Mouse (Mus musculus) testis, adult 2 months (tissue): Measurements from ENCODE around the gene Doc2a. TPM values are rescaled to one million over a fixed set of nuclear protein-coding genes. Genes with fewer than 3 reads are reported as not detected.

Experiments used
- H3K27ac ChIP-seq: fragments of 200-500 bp; 2 replicates; pipeline ENCODE4 v1.5.1; 2012; ENCODE audit warnings: low read depth, low read length; ENCODE audit not compliant: control insufficient read depth, insufficient read depth
- H3K27me3 ChIP-seq: fragments of 200-500 bp; 2 replicates; pipeline ENCODE4 v1.6.1; 2012; ENCODE audit warnings: mild to moderate bottlenecking, low read length, moderate library complexity; ENCODE audit not compliant: control insufficient read depth, insufficient read depth
- H3K36me3 ChIP-seq: fragments of 200-500 bp; 2 replicates; pipeline ENCODE4 v1.6.1; 2012; ENCODE audit warnings: mild to moderate bottlenecking, low read length; ENCODE audit not compliant: control insufficient read depth, insufficient read depth
- H3K4me1 ChIP-seq: fragments of 200-500 bp; 2 replicates; pipeline ENCODE4 v1.6.1; 2012; ENCODE audit warnings: low read length; ENCODE audit not compliant: control insufficient read depth, insufficient read depth
- H3K4me3 ChIP-seq: fragments of 200-500 bp; 2 replicates; pipeline ENCODE4 v1.5.1; 2012; ENCODE audit warnings: low read depth, mild to moderate bottlenecking, low read length, moderate library complexity, mixed read lengths; ENCODE audit not compliant: control insufficient read depth
- CTCF ChIP-seq: fragments of 200-500 bp; IDR thresholded peaks from 2 replicates; pipeline ENCODE4 v1.5.1; 2012; ENCODE audit warnings: low read depth, mild to moderate bottlenecking, inconsistent platforms, low read length, moderate library complexity; ENCODE audit not compliant: control insufficient read depth, insufficient read depth, insufficient replicate concordance
- POLR2A ChIP-seq: fragments of 200-500 bp; IDR thresholded peaks from 2 replicates; pipeline ENCODE4 v1.6.1; 2012; ENCODE audit warnings: low read depth, mild to moderate bottlenecking, inconsistent platforms, low read length, moderate library complexity; ENCODE audit not compliant: control insufficient read depth
- polyA plus RNA-seq: library from polyadenylated mRNA; depleted of rRNA; stranded (reverse); fragments of >200 nt; gene quantifications from 2 replicates; pipeline ENCODE4 v1.2.3, GENCODE M21; 2012

Doc2a gene
- polyA plus RNA-seq, 1 experiment, result 2.2 TPM

- TF ChIP-seq POLR2A (no peak), CTCF (no peak)
- no peaks in the 10 kb centered on the region for H3K36me3 ChIP-seq
- peaks cover 19% of the 10 kb centered on the region for H3K4me1 ChIP-seq
- H3K27ac ChIP-seq, result no peak overlapping the region
- no peak overlapping the region for H3K4me3 ChIP-seq
- H3K27me3 ChIP-seq, result no peaks in the 10 kb centered on the region
Measured at GRCm38 (mm10) chr7:126802134-126802889, 44.9 kb upstream of the Doc2a start.

- Histone ChIP-seq H3K4me3 (no peak overlapping the region), H3K27me3 (no peaks in the 10 kb centered on the region), H3K4me1 (peaks cover 26% of the 10 kb centered on the region), H3K36me3 (no peaks in the 10 kb centered on the region), H3K27ac (no peak overlapping the region)
- TF ChIP-seq CTCF, result no peak
- TF ChIP-seq POLR2A, result no peak
Measured at GRCm38 (mm10) chr7:126803181-126803580, 44.0 kb upstream of the Doc2a start.

- TF ChIP-seq POLR2A (no peak), CTCF (no peak)
- Histone ChIP-seq H3K27ac (no peak overlapping the region), H3K27me3 (no peaks in the 10 kb centered on the region), H3K4me3 (no peak overlapping the region), H3K36me3 (no peaks in the 10 kb centered on the region), H3K4me1 (peaks cover 22% of the 10 kb centered on the region)
Measured at GRCm38 (mm10) chr7:126803751-126804150, 43.5 kb upstream of the Doc2a start.

DNA sequence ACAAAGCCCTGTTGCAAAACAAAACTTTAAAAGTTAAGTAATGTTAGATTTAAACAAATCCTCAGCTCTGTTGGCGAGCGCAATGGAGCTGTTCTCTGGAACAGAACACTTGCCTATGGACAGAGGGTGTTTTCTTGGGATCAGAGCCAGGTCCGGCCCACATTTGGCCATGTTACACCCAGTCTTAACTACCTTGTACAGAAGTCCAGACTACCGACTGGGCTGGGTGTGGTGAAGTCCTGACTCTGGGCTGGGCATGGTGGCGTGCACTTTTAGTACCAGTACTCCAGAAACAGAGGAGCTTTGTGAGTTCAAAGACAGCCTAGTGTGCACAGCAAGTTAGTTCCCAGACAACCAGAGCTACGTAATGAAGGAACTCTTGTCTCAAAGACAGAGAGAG lies 40.3 kb upstream of the Doc2a start:
- H3K36me3 ChIP-seq, result no peaks in the 10 kb centered on the region

DNA sequence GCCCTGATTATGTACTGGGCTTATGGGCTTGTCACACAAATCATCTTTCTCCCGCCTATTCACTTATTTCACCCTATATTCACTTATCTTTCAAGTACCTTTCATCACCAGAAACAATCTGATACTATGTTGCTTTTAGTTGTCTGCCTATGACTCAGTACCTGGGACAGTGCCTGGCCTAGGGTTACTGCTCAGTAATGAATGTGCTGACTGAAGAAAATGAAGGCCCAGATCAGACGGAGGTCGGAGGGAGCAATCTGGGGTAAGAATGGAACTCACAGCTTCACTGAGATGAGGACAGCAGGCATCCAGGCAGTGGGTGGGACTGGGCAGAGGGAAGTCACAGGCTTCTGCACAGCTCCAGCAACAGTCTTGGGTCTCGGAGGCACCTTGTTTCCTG lies 39.8 kb upstream of the Doc2a start:
- TF ChIP-seq POLR2A, result no peak
- TF ChIP-seq CTCF, result no peak
- no peaks in the 10 kb centered on the region for H3K36me3 ChIP-seq
- no peak overlapping the region for H3K27ac ChIP-seq
- no peaks in the 10 kb centered on the region for H3K27me3 ChIP-seq
- H3K4me1 ChIP-seq, result peaks cover 13% of the 10 kb centered on the region
- peak overlapping the region; percentile 86 for H3K4me3 ChIP-seq

More for the DNA sequence above, 40.3 kb upstream of the Doc2a start:
- peak overlapping the region; percentile 23 for H3K4me3 ChIP-seq
- no peaks in the 10 kb centered on the region for H3K27me3 ChIP-seq
- no peak overlapping the region for H3K27ac ChIP-seq
- H3K4me1 ChIP-seq, result peaks cover 13% of the 10 kb centered on the region
- TF ChIP-seq POLR2A (no peak), CTCF (no peak)

DNA sequence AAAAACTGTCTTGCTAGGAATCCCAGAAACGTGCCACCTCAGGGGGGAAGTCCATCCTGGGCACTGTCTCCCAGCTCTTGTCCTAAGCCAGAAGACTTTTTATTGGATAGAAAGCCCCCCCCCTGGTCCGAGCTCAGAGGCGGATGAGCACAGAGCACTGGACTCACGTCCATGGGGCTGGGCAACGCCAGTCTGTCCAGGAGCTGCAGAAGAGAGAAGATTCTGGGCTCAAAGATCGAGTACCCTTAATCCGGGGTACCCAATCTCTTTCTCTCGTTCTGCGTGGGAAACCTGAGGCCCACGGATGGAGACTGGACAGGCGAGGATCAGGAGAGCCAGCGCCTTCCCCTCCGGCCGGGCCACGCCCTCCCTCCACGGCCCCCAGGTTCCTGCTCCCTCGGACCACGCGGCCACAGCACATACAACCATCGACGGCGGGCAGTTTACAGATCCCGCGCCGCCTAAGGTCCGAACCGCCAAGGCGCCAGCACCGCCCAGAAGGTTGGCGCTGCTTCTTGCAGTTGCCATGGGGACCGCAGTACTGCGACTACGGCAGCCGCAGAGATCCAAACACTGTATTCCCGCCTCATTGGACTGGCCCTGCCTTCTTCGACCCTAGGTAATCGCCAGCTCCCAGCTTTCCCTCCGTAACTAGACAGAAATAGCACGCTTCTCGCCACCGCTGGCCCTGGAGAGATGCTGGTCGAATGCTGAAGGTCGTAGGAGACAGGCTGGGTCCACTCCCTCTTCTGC lies 38.3 kb upstream of the Doc2a start:
- Histone ChIP-seq H3K36me3 (no peaks in the 10 kb centered on the region), H3K4me3 (peak overlapping the region; percentile 86), H3K4me1 (peaks cover 13% of the 10 kb centered on the region), H3K27me3 (no peaks in the 10 kb centered on the region), H3K27ac (peak overlapping the region; percentile 72)
- TF ChIP-seq POLR2A (peak; percentile 88), CTCF (no peak)

GRCm38 (mm10) chr7:126809723-126810369 lies 37.4 kb upstream of the Doc2a start:
- no peaks in the 10 kb centered on the region for H3K27me3 ChIP-seq
- H3K4me1 ChIP-seq, result peaks cover 13% of the 10 kb centered on the region
- H3K36me3 ChIP-seq, result no peaks in the 10 kb centered on the region
- no peak overlapping the region for H3K27ac ChIP-seq
- TF ChIP-seq CTCF, result no peak
- no peak for TF ChIP-seq POLR2A
- H3K4me3 ChIP-seq, result no peak overlapping the region
